16 mouse cellular contexts compared by ENCODE assay signal in genomic region chr2:35635541-35635940, GRCm38 (mm10).
A peak's percentile ranks its signal among the peaks of the same experiment; 100 is the strongest.
DNase-seq lines count a peak whose midpoint lies in the region; TF ChIP-seq lines count a peak whose summit lies in the region.
"Had no signal": no experiment of that assay in that cellular context is flagged by ENCODE, and none has a peak within 500 bp of the region (broad histone marks: within the 10 kb centered on the region; RNA-seq: fewer than 3 reads in every experiment).

No protein-coding gene starts in this region.

- H3K9me3 ChIP-seq in MEL (replicated peaks; ENCODE audit: insufficient read depth, low read length) = no peaks in the 10 kb centered on the region
- no peaks in the 10 kb centered on the region for H3K9me3 ChIP-seq in limb, embryonic 10.5 days (replicated peaks)
- H3K9me3 ChIP-seq: forebrain, embryonic 15.5 days; neural tube, embryonic 12.5 days had no signal

- no peak for TF ChIP-seq POLR2A in MEL (IDR thresholded peaks at IDR 0.05; ENCODE audit: control insufficient read depth in 1 of 2, insufficient read depth in 1 of 2, low read depth in 1 of 2, low read length in 2 of 2, poor library complexity in 1 of 2)

- H3K27ac ChIP-seq in gastrocnemius, adult 2 months = peak overlapping the region; percentile 25; the same call in 1 of the 2 replicates
- no peak overlapping the region for H3K27ac ChIP-seq in MEL (ENCODE audit: control insufficient read depth, low read depth, low read length)
- H3K27ac ChIP-seq in limb, embryonic 10.5 days = no peak overlapping the region
- no peak overlapping the region for H3K27ac ChIP-seq in left cerebral cortex, adult 2 months
- H3K27ac ChIP-seq: forebrain, embryonic 15.5 days; liver, embryonic 14.5 days; neural tube, embryonic 12.5 days had no signal

- no peaks in the 10 kb centered on the region; a peak in 2 of 4 replicates for H3K27me3 ChIP-seq in MEL (ENCODE audit: control insufficient read depth in 1 of 2, insufficient read depth in 2 of 2, low read length in 2 of 2)
- H3K27me3 ChIP-seq in limb, embryonic 10.5 days (ENCODE audit: low read depth, poor library complexity, severe bottlenecking) = no peaks in the 10 kb centered on the region
- H3K27me3 ChIP-seq: forebrain, embryonic 15.5 days; neural tube, embryonic 12.5 days had no signal

- no peak overlapping the region for H3K4me3 ChIP-seq in gastrocnemius, adult 2 months
- no peak overlapping the region for H3K4me3 ChIP-seq in MEL (ENCODE audit: control insufficient read depth in 1 of 2, insufficient read depth in 1 of 2, low read depth in 2 of 2, low read length in 2 of 2)
- H3K4me3 ChIP-seq in limb, embryonic 10.5 days = no peak overlapping the region
- no peak overlapping the region for H3K4me3 ChIP-seq in left cerebral cortex, adult 2 months
- H3K4me3 ChIP-seq: forebrain, embryonic 15.5 days; megakaryocyte, embryonic 14.5 days; neural tube, embryonic 12.5 days had no signal

- no peak for TF ChIP-seq RAD21 in MEL (IDR thresholded peaks at IDR 0.05; ENCODE audit: low read depth, low read length)

- no peak overlapping the region for H3K9ac ChIP-seq in MEL (ENCODE audit: control insufficient read depth, low read depth, low read length, poor library complexity, severe bottlenecking)
- H3K9ac ChIP-seq: forebrain, embryonic 15.5 days; liver, embryonic 14.5 days; neural tube, embryonic 12.5 days had no signal

- intact Hi-C loops in gastrocnemius, adult 2 months (cut with DNase I) = no loop called here
- intact Hi-C loops in left cerebral cortex, adult 2 months (cut with DNase I) = no loop called here

- no peaks in the 10 kb centered on the region for H3K4me1 ChIP-seq in MEL (ENCODE audit: control insufficient read depth in 1 of 2, insufficient read depth in 2 of 2, low read length in 2 of 2)
- H3K4me1 ChIP-seq in limb, embryonic 10.5 days = peaks cover 14% of the 10 kb centered on the region

- 71% methylated on average over 4 of the region's 4 CpGs for WGBS in limb, embryonic 10.5 days

- no peak for TF ChIP-seq EP300 in MEL (IDR thresholded peaks at IDR 0.05; ENCODE audit: low read depth in 1 of 2, low read length in 2 of 2)

- no peaks in the 10 kb centered on the region for H3K36me3 ChIP-seq in MEL (ENCODE audit: control insufficient read depth in 1 of 2, insufficient read depth in 2 of 2, low read length in 2 of 2)
- H3K36me3 ChIP-seq in limb, embryonic 10.5 days = peaks cover 60% of the 10 kb centered on the region
- H3K36me3 ChIP-seq: forebrain, embryonic 15.5 days; neural tube, embryonic 12.5 days had no signal

- no peak for TF ChIP-seq CTCF in gastrocnemius, adult 2 months (IDR thresholded peaks at IDR 0.05)
- no peak for TF ChIP-seq CTCF in MEL (IDR thresholded peaks at IDR 0.05 in 2 of 3, conservative IDR thresholded peaks at IDR 0.05 in 1 of 3; ENCODE audit: control insufficient read depth in 1 of 3, insufficient read depth in 1 of 3, low read depth in 2 of 3, low read length in 3 of 3, poor library complexity in 1 of 3, severe bottlenecking in 1 of 3)
- no peak for TF ChIP-seq CTCF in left cerebral cortex, adult 2 months (IDR thresholded peaks at IDR 0.05)

- no peak for DNase-seq in gastrocnemius, adult 2 months
- no peak for DNase-seq in gastrocnemius, postnatal 10 days
- DNase-seq in 416B (ENCODE audit: low read depth) (peak; percentile 55), MEL (ENCODE audit: low read depth, low spot score) (peak; percentile 42)
- peak; percentile 41 to 47 for DNase-seq in cerebellum, postnatal 36 days
- no peak for DNase-seq in limb, embryonic 10.5 days (ENCODE audit: low spot score)
- DNase-seq in left cerebral cortex, adult 2 months (ENCODE audit: extremely low spot score in 1 of 2, low spot score in 2 of 2) = no peak
- DNase-seq: adrenal gland, postnatal 10 days; embryo, embryonic 11 days; heart, postnatal 4 days; kidney, adult 8-10 months; right cerebral cortex, postnatal 14 days had no signal

- no peaks in the 10 kb centered on the region; the same call in 1 of the 2 replicates for H3K79me2 ChIP-seq in MEL (ENCODE audit: control insufficient read depth, insufficient read depth, low read length, poor library complexity)

TF ChIP-seq in MEL, 35 proteins besides CTCF, POLR2A, EP300 and RAD21:
- TF ChIP-seq POLR2AphosphoS2 (IDR thresholded peaks at IDR 0.05; ENCODE audit: low read length) = no peak

Comparison
In these comparisons a context has a peak if more than half of its experiments do, and no peak if none do; other contexts are left out.
1. DNase-seq: peak in 416B (single experiment), MEL (single experiment) and cerebellum, postnatal 36 days (2 of 2); none in gastrocnemius, adult 2 months (single experiment), gastrocnemius, postnatal 10 days (single experiment), limb, embryonic 10.5 days (single experiment) and left cerebral cortex, adult 2 months (0 of 2).